Mouse (Mus musculus) liver, adult 2 months (tissue): ENCODE measurements around the gene Gm45521. TPM values are rescaled to one million over a fixed set of nuclear protein-coding genes. Genes with fewer than 3 reads are reported as not detected.

Experiments
- DNase-seq: peaks from one replicate; pipeline ENCODE4 v3.0.0-alpha.2; 2011; ENCODE audit warnings: low read depth, low spot score; ENCODE audit errors: extremely low read depth
- H3K27ac ChIP-seq: fragments of 200-500 bp; replicated peaks from 2 replicates; pipeline ENCODE4 v1.5.1; 2012; ENCODE audit warnings: low read depth, mild to moderate bottlenecking, control low read depth, inconsistent platforms, low read length; ENCODE audit not compliant: insufficient read depth
- H3K27me3 ChIP-seq: fragments of 200-500 bp; 2 replicates; pipeline ENCODE4 v1.6.1; 2012; ENCODE audit warnings: mild to moderate bottlenecking, moderate library complexity, low read length, inconsistent platforms; ENCODE audit not compliant: control insufficient read depth, insufficient read depth
- H3K36me3 ChIP-seq: fragments of 200-500 bp; 2 replicates; pipeline ENCODE4 v1.6.1; 2012; ENCODE audit warnings: low read length, inconsistent platforms; ENCODE audit not compliant: control insufficient read depth, insufficient read depth
- H3K4me1 ChIP-seq: fragments of 200-500 bp; 2 replicates; pipeline ENCODE4 v1.6.1; 2011; ENCODE audit warnings: low read length; ENCODE audit not compliant: control insufficient read depth, insufficient read depth
- H3K4me3 ChIP-seq: fragments of 200-500 bp; 2 replicates; pipeline ENCODE4 v1.5.1; 2011; ENCODE audit warnings: low read depth, mild to moderate bottlenecking, control low read depth, low read length, moderate library complexity; ENCODE audit not compliant: insufficient read depth
- H3K79me2 ChIP-seq: fragments of 200-500 bp; 2 replicates; pipeline ENCODE4 v1.6.1; 2012; ENCODE audit warnings: inconsistent platforms, mild to moderate bottlenecking, low read length, moderate library complexity; ENCODE audit not compliant: control insufficient read depth, insufficient read depth
- H3K9ac ChIP-seq: fragments of 200-500 bp; 2 replicates; pipeline ENCODE4 v1.6.1; 2012; ENCODE audit warnings: low read depth, mild to moderate bottlenecking, control low read depth, inconsistent platforms, low read length
- CTCF ChIP-seq: fragments of 200-500 bp; IDR thresholded peaks from 2 replicates; pipeline ENCODE4 v1.5.1; 2011; ENCODE audit warnings: low read depth, low read length, control low read depth
- POLR2A ChIP-seq: fragments of 200-500 bp; IDR thresholded peaks from 2 replicates; pipeline ENCODE4 v1.6.1; 2011; ENCODE audit warnings: low read length, control low read depth; ENCODE audit not compliant: insufficient read depth; ENCODE audit errors: extremely low read depth
- WGBS: fragments of 180-500 bp; shearing (Covaris S2); methylation state at CpG from one replicate; pipeline ENCODE4 v1.1.7; 2018; 5-methylcytosine and 5-hydroxymethylcytosine counted together
- polyA plus RNA-seq: library from polyadenylated mRNA; depleted of rRNA; stranded (reverse); fragments of >200 nt; gene quantifications from 2 replicates; pipeline ENCODE4 v1.2.3, GENCODE M21; 2012
- total RNA-seq: library from RNA; depleted of rRNA; stranded (reverse); fragments of >200 nt; gene quantifications from 2 replicates; pipeline ENCODE4 v1.2.3, GENCODE M21; 2014

Gene Gm45521
- total and polyA plus RNA-seq, 2 experiments, result not detected

- Histone ChIP-seq H3K4me1 (peaks cover 13% of the 10 kb centered on the region), H3K9ac (peak overlapping the region; percentile 63; the same call in 1 of the 2 replicates), H3K4me3 (no peak overlapping the region), H3K36me3 (no peaks in the 10 kb centered on the region), H3K27me3 (no peaks in the 10 kb centered on the region), H3K27ac (0 out of 2 replicates have a peak overlapping the region, but pooled peaks have one; percentile 23), H3K79me2 (no peaks in the 10 kb centered on the region)
- WGBS, result 3% methylated on average over 15 of the region's 15 CpGs
- DNase-seq, result peak; percentile 81
- TF ChIP-seq CTCF (peak; percentile 96), POLR2A (no peak)
These were observed 40.2 kb downstream of the Gm45521 start for GRCm38 (mm10) chr14:7997255-7997696.

- no peak overlapping the region for H3K4me3 ChIP-seq
- WGBS, result 93% methylated on average over 3 of the region's 3 CpGs
- H3K36me3 ChIP-seq, result no peaks in the 10 kb centered on the region
- H3K79me2 ChIP-seq, result peaks cover 3% of the 10 kb centered on the region; the same call in 1 of the 2 replicates
- no peak for DNase-seq
- H3K9ac ChIP-seq, result no peak overlapping the region
- no peaks in the 10 kb centered on the region for H3K27me3 ChIP-seq
- no peak for TF ChIP-seq CTCF
- no peak for TF ChIP-seq POLR2A
- H3K27ac ChIP-seq, result no peak overlapping the region
- peaks cover 17% of the 10 kb centered on the region for H3K4me1 ChIP-seq
These were observed 41.9 kb downstream of the Gm45521 start for GRCm38 (mm10) chr14:7999030-7999429.

GRCm38 (mm10) chr14:7999435-7999834, 42.3 kb downstream of the Gm45521 start:
- Histone ChIP-seq H3K36me3 (no peaks in the 10 kb centered on the region), H3K79me2 (peaks cover 3% of the 10 kb centered on the region; the same call in 1 of the 2 replicates), H3K9ac (no peak overlapping the region), H3K4me3 (no peak overlapping the region), H3K4me1 (peaks cover 17% of the 10 kb centered on the region), H3K27ac (peak overlapping the region; percentile 42; the same call in 1 of the 2 replicates), H3K27me3 (no peaks in the 10 kb centered on the region)
- WGBS, result 74% methylated on average over 5 of the region's 5 CpGs
- DNase-seq, result no peak
- TF ChIP-seq CTCF (no peak), POLR2A (no peak)

- H3K27ac ChIP-seq, result peak overlapping the region; percentile 42
- H3K79me2 ChIP-seq, result peaks cover 3% of the 10 kb centered on the region; the same call in 1 of the 2 replicates
- TF ChIP-seq CTCF, result no peak
- TF ChIP-seq POLR2A, result no peak
- no peaks in the 10 kb centered on the region for H3K27me3 ChIP-seq
- DNase-seq, result peak; percentile 99
- H3K36me3 ChIP-seq, result no peaks in the 10 kb centered on the region
- H3K9ac ChIP-seq, result no peak overlapping the region
- 24% methylated on average over 5 of the region's 5 CpGs for WGBS
- H3K4me1 ChIP-seq, result peaks cover 17% of the 10 kb centered on the region
- H3K4me3 ChIP-seq, result no peak overlapping the region
These were observed 43.2 kb downstream of the Gm45521 start for GRCm38 (mm10) chr14:8000247-8000646.

- H3K79me2 ChIP-seq, result peaks cover 6% of the 10 kb centered on the region; the same call in 1 of the 2 replicates
These were observed 44.0 kb downstream of the Gm45521 start for GRCm38 (mm10) chr14:8000831-8001685.

More at GRCm38 (mm10) chr14:8000831-8001685, 44.0 kb downstream of the Gm45521 start:
- no peak for DNase-seq
- WGBS, result 47% methylated on average over 17 of the region's 17 CpGs
- Histone ChIP-seq H3K27ac (peak overlapping the region; percentile 29), H3K36me3 (no peaks in the 10 kb centered on the region), H3K4me3 (no peak overlapping the region), H3K9ac (peak overlapping the region; percentile 20; the same call in 1 of the 2 replicates), H3K4me1 (peaks cover 17% of the 10 kb centered on the region), H3K27me3 (no peaks in the 10 kb centered on the region)
- TF ChIP-seq POLR2A (no peak), CTCF (no peak)
